Mouse (Mus musculus) lung, adult 2 months (tissue): ENCODE results near the gene Ccdc30.

ENCODE experiments used
- CTCF ChIP-seq: fragments of 200-500 bp; IDR thresholded peaks from 2 replicates; pipeline ENCODE4 v1.5.1; 2011; ENCODE audit warnings: mild to moderate bottlenecking, low read length, control low read depth; ENCODE audit not compliant: insufficient read depth
- POLR2A ChIP-seq: fragments of 200-500 bp; IDR thresholded peaks from 2 replicates; pipeline ENCODE4 v1.6.1; 2011; ENCODE audit warnings: low read depth, mild to moderate bottlenecking, control low read depth, low read length, borderline replicate concordance; ENCODE audit errors: extremely low read depth

- no peak for TF ChIP-seq POLR2A
- TF ChIP-seq CTCF, result no peak
Measured at GRCm38 (mm10) chr4:119303291-119303690, 112.0 kb downstream of the Ccdc30 start.
